Mouse (Mus musculus): Measurements from ENCODE around the gene Vsig2.

The Vsig2 gene

GRCm38 (mm10) chr9:37530888-37531705 is 8.0 kb upstream of the Vsig2 start:
- peak; percentile 76 for DNase-seq (ENCODE audit: low read depth, low spot score)

- DNase-seq (ENCODE audit: low read depth, low spot score) = no peak
Measured at GRCm38 (mm10) chr9:37536851-37537250, 2.2 kb upstream of the Vsig2 start.

DNA sequence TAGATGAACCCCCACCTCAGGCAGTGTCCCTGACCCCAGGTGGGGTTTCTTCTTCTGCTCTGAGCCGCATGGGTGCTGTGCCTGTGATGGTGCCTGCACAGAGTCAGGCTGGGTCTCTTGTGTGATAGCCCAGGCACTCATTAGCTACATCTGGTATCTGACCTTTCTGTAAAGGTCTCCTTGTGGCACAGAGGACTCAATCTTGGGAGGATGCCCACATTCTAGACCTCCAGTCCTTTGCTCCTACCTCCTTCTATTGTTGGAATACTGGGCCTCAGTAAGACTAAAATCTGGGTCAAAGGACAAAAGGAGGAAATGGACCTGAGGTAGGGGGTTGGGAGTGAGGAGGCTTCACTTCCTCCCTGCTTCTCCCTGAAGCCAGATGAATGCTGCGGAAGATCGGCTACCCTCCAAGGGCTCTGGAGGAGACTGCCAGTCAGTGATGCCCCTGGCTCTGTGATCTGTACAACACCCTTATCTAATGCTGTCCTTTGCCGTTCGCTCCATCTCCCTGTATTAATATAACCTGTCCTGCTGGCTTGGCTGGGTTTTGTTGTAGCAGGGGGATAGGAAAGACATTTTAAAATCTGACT is 1.3 kb upstream of the Vsig2 start:
- no peak for DNase-seq (ENCODE audit: low read depth, low spot score)

DNA sequence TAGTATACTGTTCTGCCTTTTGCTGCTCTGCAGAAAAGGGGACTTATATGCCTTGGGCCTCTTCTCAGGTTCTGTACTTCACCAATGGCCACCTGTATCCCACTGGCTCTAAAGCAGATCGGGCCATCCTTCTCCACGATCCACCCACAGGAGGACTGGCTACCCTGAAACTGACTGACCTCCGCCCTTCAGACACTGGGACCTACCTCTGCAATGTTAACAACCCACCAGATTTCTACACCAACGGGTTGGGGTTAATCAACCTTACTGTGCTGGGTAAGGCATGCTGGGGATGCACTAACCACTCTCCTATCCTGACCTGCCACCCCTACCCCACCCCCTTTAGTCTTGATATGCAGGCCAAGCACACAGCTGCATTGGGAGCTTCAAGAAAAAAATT is 1.2 kb downstream of the Vsig2 start:
- DNase-seq (ENCODE audit: low read depth, low spot score) = no peak

GRCm38 (mm10) chr9:37540701-37541575 is 1.9 kb downstream of the Vsig2 start:
- no peak for DNase-seq (ENCODE audit: low read depth, low spot score)

GRCm38 (mm10) chr9:37541851-37542642 is 3.0 kb downstream of the Vsig2 start:
- DNase-seq (ENCODE audit: low read depth, low spot score) = peak; percentile 43

GRCm38 (mm10) chr9:37543869-37544440 is 4.9 kb downstream of the Vsig2 start:
- DNase-seq (ENCODE audit: low read depth, low spot score) = no peak

GRCm38 (mm10) chr9:37544447-37545165 is 5.6 kb downstream of the Vsig2 start:
- DNase-seq (ENCODE audit: low read depth, low spot score) = peak; percentile 97

DNA sequence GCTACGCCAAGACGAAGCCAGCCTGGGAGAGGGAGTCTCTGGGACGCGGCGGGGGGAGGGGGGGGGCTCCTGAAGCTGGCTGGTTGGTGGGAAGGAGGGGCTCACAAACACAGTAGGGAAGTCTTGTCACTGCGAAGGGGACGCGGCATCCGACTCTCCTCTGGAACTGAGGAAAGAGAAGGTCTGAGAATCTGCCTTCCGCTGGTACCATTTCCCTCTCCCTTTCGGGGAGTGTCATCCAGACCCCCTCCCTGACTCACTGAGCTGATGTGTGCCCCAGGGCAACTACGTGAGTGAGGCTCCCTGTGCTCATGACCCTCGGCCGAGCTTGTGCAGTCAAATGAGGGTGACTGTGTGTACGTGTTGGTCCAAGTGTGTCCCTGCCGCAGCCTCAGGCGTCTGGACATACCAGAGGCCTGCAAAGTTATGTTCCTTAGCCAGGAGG is 6.1 kb downstream of the Vsig2 start:
- peak; percentile 48 for DNase-seq (ENCODE audit: low read depth, low spot score)

GRCm38 (mm10) chr9:37545847-37546452 is 6.9 kb downstream of the Vsig2 start:
- peak; percentile 23 for DNase-seq (ENCODE audit: low read depth, low spot score)

- peak; percentile 57 for DNase-seq (ENCODE audit: low read depth, low spot score)
Measured at GRCm38 (mm10) chr9:37546889-37547288, 7.8 kb downstream of the Vsig2 start.

GRCm38 (mm10) chr9:37550435-37550834 is 11.4 kb downstream of the Vsig2 start:
- no peak for DNase-seq (ENCODE audit: low read depth, low spot score)

DNA sequence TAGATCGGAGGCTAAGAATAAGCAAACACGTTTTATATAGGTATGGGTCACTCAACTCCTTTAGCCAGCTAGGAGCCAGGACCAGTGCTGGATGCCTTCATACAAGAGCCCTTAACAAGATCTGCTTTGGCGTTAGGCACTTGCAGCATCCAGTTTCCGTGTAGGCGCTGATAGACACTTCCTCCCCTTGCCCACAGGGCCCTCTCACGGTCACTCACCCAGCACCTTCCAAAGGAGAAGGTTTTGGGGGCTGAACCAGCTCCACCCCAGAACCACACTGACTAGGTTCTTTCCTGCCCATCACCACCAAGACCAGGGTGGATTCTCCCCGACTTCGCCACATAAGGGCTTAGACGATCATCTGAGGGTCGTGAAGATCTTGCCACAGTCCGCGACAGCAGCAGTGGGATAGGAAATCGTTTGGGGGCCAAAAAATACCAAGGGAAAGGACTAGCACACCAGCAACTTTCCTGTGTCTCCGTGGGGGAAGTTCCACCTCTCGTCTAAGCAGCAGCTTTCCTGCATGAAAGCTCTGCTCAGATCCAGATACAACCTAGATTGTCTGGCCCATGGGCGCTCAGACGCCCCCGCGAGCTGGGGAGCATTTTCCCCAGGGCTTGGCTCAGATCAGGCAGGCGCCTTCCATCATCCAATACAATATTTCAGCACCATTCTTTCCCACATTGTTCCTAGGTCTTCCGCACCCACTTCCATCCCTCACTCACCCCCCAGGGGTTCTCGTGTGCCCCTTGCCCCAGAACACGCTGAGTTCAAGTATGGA is 12.9 kb downstream of the Vsig2 start:
- no peak for DNase-seq (ENCODE audit: low read depth, low spot score)

- DNase-seq (ENCODE audit: low read depth, low spot score) = peak; percentile 96
Measured at GRCm38 (mm10) chr9:37552536-37553293, 13.7 kb downstream of the Vsig2 start, which contains the start of gene Nrgn. TSS of gene Nrgn (minus strand) at chr9:37552904.

- no peak for DNase-seq (ENCODE audit: low read depth, low spot score)
Measured at GRCm38 (mm10) chr9:37554279-37554678, 15.2 kb downstream of the Vsig2 start.

DNA sequence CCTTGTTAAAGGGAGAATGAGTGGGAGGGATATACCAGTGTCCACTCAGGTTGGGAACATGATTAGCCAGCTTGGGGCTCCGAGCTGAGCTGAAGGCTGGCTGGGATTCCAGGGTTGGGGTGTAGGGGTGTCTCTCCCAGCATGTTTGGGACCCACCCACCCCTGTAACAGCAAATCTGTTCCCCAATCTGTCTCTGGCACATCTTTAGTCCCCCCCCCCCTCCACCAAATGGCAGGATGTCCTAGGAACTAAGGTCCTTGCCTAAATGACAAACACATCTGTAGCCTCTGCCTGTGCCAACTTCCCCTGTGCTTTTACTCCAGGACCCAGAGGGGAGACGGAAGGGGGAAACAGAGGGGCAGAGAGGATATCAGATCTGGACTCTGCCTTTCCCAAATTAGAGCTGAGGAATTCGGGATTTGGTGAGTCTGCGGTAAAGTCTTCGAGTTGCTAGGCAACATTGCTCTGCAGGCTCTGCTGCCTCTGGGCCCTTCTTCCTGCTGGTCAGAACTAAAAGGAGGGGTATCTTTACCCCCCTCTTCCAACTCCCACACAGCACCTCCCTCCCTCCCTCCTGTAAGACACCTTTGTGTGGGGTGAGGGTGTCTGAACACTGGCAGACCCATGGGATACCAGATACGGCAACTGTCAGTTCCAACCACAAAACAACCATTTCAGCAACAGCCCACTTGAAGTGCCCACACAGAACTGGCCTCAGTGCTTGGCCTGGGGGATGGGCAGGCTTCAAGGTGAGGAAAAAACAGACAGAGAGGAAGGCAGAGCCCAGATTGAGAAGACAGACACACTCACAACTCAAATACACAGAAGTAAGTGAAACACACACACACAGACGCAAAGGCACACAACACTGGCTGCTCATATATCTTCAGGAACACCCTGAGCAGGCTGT is 16.0 kb downstream of the Vsig2 start, which contains the start of gene Siae:
Gene Siae, plus strand, starts transcription at position 861 of the 911 bp plus-strand sequence.
- DNase-seq (ENCODE audit: low read depth, low spot score) = peak; percentile 30

- DNase-seq (ENCODE audit: low read depth, low spot score) = no peak
Measured at GRCm38 (mm10) chr9:37556366-37556765, 17.3 kb downstream of the Vsig2 start.
